Mouse (Mus musculus) liver, embryonic 13.5 days (tissue): ENCODE measurements around the gene Prdm10. TPM values are rescaled to one million over a fixed set of nuclear protein-coding genes. Genes with fewer than 3 reads are reported as not detected.

Source experiments
- ATAC-seq: fragments of 200-750 bp; cut with Nextera tagmentation; 2 replicates; pipeline ENCODE4 v1.8.0; 2017; ENCODE audit warnings: low read depth, mild to moderate bottlenecking, moderate number of reproducible peaks, moderate library complexity
- DNase-seq: peaks from one replicate; pipeline ENCODE4 v3.0.0; 2022
- H3K27ac ChIP-seq: fragments of 300-500 bp; sonication (generic); 2 replicates; pipeline ENCODE4 v1.5.1; 2015; ENCODE audit warnings: moderate library complexity, mild to moderate bottlenecking, inconsistent platforms
- H3K27me3 ChIP-seq: fragments of 300-500 bp; sonication (generic); 2 replicates; pipeline ENCODE4 v1.6.1; 2015; ENCODE audit warnings: mild to moderate bottlenecking, inconsistent platforms
- H3K36me3 ChIP-seq: fragments of 300-500 bp; sonication (generic); 2 replicates; pipeline ENCODE4 v1.6.1; 2015; ENCODE audit warnings: mild to moderate bottlenecking, inconsistent platforms
- H3K4me1 ChIP-seq: fragments of 300-500 bp; sonication (generic); replicated peaks from 2 replicates; pipeline ENCODE4 v1.6.1; 2015; ENCODE audit warnings: inconsistent platforms
- H3K4me2 ChIP-seq: fragments of 300-500 bp; sonication (generic); 2 replicates; pipeline ENCODE4 v1.6.1; 2015; ENCODE audit warnings: inconsistent platforms, mild to moderate bottlenecking, moderate library complexity
- H3K4me3 ChIP-seq: fragments of 300-500 bp; sonication (generic); replicated peaks from 2 replicates; pipeline ENCODE4 v1.5.1; 2015; ENCODE audit warnings: mild to moderate bottlenecking, inconsistent platforms
- H3K9ac ChIP-seq: fragments of 300-500 bp; sonication (generic); 2 replicates; pipeline ENCODE4 v1.6.1; 2015; ENCODE audit warnings: mild to moderate bottlenecking, inconsistent platforms
- H3K9me3 ChIP-seq: fragments of 300-500 bp; sonication (generic); replicated peaks from 2 replicates; pipeline ENCODE4 v1.6.1; 2016; ENCODE audit warnings: inconsistent platforms
- WGBS: fragments of 180-500 bp; shearing (Covaris S2); methylation state at CpG from one replicate; pipeline ENCODE4 v1.1.7; 2015; ENCODE audit not compliant: insufficient replicate concordance; 5-methylcytosine and 5-hydroxymethylcytosine counted together
- polyA plus RNA-seq: library from polyadenylated mRNA; unstranded; fragments of >200 nt; fragmentation: Nextera tagmentation; extraction: Ambion mirVana; gene quantifications from 2 replicates; pipeline ENCODE4 v1.2.1, GENCODE M21; 2015

The Prdm10 gene
- 2.4 and 3.0 TPM in 2 replicates for polyA plus RNA-seq

DNA sequence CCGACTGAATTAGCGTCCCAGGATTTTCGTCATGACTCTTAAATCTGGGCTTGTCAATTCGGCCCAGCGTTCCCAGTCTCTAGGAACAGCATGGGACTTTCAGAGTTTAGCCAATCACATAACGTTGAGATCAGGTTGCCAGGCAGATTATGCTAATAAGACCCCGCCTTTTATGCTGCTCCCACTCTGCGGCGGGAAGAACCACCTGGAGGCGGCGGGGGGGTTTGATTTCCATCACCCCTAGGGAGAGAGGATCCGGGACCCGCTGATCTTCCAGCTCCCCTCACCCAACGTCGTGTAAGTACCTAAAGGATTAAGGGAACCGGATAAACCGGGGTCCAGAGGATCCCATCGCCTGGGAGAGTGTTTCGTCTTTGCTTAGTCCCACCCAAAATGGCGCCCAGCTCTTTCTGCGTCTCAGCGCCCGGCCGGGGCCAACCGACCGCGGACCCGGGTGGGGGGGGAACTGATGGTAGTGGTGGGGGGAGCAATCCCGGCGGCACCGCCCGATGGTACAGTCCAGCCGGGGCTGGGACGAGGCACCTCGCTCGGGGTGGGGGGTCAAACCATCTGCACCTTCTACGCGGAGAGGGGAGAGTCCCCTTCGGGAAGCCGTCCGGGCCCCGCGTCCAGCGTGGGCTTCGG is at the start of gene Prdm10:
Gene Prdm10, plus strand, starts transcription at position 173 of the 645 bp plus-strand sequence.
- peaks cover 67% of the 10 kb centered on the region for H3K4me1 ChIP-seq
- no peaks in the 10 kb centered on the region for H3K9me3 ChIP-seq
- ATAC-seq (peak; percentile 83), DNase-seq (peak; percentile 88)
- peak within 1 kb of the TSS; percentile 88 for H3K4me3 ChIP-seq
- 2% methylated on average over 44 of the region's 45 CpGs for WGBS
- H3K27me3 ChIP-seq: no peaks in the 10 kb centered on the region
- peak within 1 kb of the TSS; percentile 97 for H3K9ac ChIP-seq
- peak within 1 kb of the TSS; percentile 71 for H3K4me2 ChIP-seq
- peak within 1 kb of the TSS; percentile 95 for H3K27ac ChIP-seq
- no peaks in the 10 kb centered on the region for H3K36me3 ChIP-seq

DNA sequence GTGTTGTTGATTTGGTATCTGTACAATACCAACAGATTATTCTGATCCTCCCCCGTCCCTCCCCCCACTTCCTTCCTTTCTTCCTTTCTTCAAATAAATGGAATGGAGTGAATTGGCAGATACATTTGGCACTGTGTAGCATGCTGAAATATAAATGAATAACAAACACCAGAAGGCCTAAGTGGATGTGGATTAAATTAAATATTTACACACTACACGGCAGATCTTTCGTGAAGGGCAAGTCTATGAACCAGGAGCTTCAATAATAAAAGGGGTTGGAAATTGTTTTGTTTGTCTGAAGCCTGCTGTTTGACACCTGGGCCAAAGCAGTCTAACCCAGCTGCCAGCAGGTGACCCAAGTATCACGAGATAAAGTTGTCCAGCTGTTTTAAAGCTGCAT is 45.3 kb upstream of the Prdm10 start:
- H3K27ac ChIP-seq: no peak overlapping the region
- 54% methylated on average over 4 of the region's 4 CpGs for WGBS
- H3K4me3 ChIP-seq: no peak overlapping the region
- no peak for ATAC-seq
- no peak overlapping the region for H3K4me2 ChIP-seq
- H3K9me3 ChIP-seq: no peaks in the 10 kb centered on the region
- peaks cover 13% of the 10 kb centered on the region; the same call in 1 of the 2 replicates for H3K4me1 ChIP-seq
- no peak for DNase-seq
- no peaks in the 10 kb centered on the region for H3K27me3 ChIP-seq
- H3K36me3 ChIP-seq: no peaks in the 10 kb centered on the region
- no peak overlapping the region for H3K9ac ChIP-seq

DNA sequence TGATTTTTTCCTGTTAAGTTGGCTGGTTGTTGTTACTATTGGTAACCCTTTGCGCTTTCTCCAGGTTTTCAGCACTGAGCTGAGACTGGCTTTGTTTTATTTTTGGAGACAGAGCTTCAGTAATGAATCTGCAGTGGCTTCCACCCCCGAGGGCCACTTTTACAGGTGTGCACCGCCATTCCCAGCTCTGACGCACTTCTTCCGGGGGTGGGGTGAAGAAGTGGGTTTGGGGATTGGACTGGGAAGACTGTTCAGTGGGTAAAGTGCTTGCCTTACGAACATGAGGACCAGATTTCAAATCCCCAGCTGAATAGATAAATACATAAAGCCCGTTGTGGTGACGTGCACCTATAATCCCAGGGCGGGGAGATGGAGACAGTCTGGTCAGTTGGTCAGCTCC is 44.8 kb upstream of the Prdm10 start:
- WGBS: 72% methylated on average over 9 of the region's 9 CpGs
- ATAC-seq (no peak), DNase-seq (no peak)
- Histone ChIP-seq H3K27me3 (no peaks in the 10 kb centered on the region), H3K4me1 (peaks cover 13% of the 10 kb centered on the region; the same call in 1 of the 2 replicates), H3K36me3 (no peaks in the 10 kb centered on the region), H3K4me3 (no peak overlapping the region), H3K27ac (no peak overlapping the region), H3K9ac (no peak overlapping the region), H3K9me3 (no peaks in the 10 kb centered on the region), H3K4me2 (no peak overlapping the region)

DNA sequence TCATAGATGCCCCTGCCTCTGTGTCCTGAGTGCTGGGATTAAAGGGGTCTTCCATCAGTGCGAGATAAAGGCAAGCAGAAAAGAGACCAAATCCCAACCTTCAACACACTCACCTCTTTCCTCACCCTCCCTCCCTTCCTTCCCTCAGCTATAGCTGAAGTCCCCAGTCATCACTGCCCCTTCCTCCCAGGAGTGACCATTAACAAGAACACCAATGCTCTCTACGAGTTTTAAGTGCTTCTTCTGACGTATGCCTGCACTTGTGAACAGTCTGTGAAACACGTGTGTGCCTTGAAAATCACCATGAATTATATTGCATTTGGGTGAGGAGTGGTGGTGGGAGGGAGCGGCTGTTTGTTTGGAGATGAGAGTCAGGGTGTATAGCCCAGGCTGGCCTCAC is 44.3 kb upstream of the Prdm10 start:
- WGBS: 64% methylated on average over 5 of the region's 5 CpGs
- Histone ChIP-seq H3K4me1 (peaks cover 14% of the 10 kb centered on the region; the same call in 1 of the 2 replicates), H3K4me3 (no peak overlapping the region), H3K27ac (no peak overlapping the region), H3K9me3 (no peaks in the 10 kb centered on the region), H3K36me3 (no peaks in the 10 kb centered on the region), H3K27me3 (no peaks in the 10 kb centered on the region), H3K9ac (no peak overlapping the region), H3K4me2 (no peak overlapping the region)
- ATAC-seq (no peak), DNase-seq (no peak)

DNA sequence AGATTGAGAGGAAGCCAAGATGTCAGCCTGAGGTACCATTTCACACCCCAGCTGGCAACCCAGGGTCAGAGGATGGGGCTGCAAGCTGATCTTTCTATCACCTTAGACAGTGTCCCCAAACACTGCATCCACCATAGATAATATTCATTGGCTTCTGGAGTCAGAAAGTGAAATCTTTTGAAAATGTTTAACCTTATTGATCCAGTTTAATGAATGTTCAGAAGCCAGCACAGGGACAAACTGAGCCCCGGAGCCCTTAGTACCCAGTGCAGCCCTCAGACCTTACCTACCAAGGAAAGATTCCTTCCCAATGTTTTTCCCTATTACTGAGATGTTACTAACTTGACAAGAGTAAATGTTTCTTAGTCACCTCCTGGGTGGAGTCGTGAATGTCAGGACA is 41.8 kb upstream of the Prdm10 start:
- no peak overlapping the region for H3K9ac ChIP-seq
- WGBS: 64% methylated on average over 2 of the region's 2 CpGs
- no peak for DNase-seq
- no peaks in the 10 kb centered on the region for H3K27me3 ChIP-seq
- H3K4me2 ChIP-seq: no peak overlapping the region
- no peak overlapping the region for H3K27ac ChIP-seq
- no peak overlapping the region for H3K4me3 ChIP-seq
- no peak for ATAC-seq
- H3K36me3 ChIP-seq: no peaks in the 10 kb centered on the region
- peaks cover 16% of the 10 kb centered on the region for H3K4me1 ChIP-seq
- no peaks in the 10 kb centered on the region for H3K9me3 ChIP-seq

DNA sequence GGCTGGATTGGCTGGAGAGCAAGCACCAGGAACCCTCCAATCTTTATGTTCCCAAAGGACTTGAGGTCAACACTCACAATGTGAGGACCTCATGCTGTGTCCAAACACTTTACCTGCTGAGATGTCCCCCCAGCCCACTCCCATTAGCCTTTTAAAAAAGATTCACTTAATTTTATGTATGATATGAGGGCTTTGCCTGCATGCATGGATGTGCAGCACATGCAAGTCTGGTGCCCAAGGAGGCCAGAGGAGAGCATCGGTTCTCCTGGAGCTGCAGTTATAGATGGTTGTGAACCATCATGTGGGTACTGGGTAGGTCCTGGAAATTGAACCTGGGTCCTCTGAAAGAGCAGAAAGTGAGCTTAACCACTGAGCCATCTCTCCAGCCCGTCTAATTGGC is 40.8 kb upstream of the Prdm10 start:
- no peaks in the 10 kb centered on the region for H3K27me3 ChIP-seq
- H3K36me3 ChIP-seq: no peaks in the 10 kb centered on the region
- no peak overlapping the region for H3K9ac ChIP-seq
- H3K4me2 ChIP-seq: no peak overlapping the region
- ATAC-seq: no peak
- peaks cover 21% of the 10 kb centered on the region for H3K4me1 ChIP-seq
- no peak for DNase-seq
- no peak overlapping the region for H3K4me3 ChIP-seq
- H3K27ac ChIP-seq: no peak overlapping the region
- no peaks in the 10 kb centered on the region for H3K9me3 ChIP-seq
- WGBS: 91% methylated on average over 2 of the region's 2 CpGs

DNA sequence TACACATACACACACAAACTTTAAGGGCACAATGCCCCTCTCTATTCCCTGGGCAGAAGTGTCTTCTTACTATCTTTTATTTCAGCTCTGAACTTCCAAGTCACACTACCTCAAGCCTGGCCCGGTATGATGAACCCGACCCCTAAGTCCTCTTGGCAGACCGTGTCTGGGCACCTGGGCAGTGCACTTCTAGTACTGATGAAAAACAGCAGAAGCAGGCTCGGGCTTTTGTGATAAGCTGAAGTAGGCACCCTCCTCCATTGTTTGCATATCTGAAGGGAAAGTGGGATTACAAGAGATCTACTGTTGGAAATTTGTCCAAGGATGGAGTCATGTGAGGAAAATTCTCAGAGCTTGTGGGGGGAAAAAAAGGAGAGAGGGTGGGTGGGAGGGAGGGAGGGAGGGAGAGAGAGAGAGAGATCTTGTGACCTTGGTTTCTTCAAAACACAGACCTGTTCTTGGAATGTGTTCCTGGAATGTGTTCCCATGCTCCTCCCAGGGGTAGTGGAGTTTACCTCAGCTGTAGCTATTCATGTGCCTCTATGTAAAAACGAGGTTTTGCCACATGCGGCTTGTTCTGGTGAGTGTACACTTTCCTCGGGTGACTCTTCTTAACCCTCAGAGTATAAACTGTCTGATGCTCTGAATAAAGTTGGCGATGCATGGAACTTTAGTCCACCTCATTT is 39.7 kb upstream of the Prdm10 start:
- Histone ChIP-seq H3K4me3 (no peak overlapping the region), H3K27ac (no peak overlapping the region), H3K4me1 (peaks cover 21% of the 10 kb centered on the region), H3K9ac (no peak overlapping the region), H3K27me3 (no peaks in the 10 kb centered on the region), H3K9me3 (no peaks in the 10 kb centered on the region), H3K36me3 (no peaks in the 10 kb centered on the region), H3K4me2 (no peak overlapping the region)
- 79% methylated on average over 8 of the region's 8 CpGs for WGBS
- ATAC-seq (no peak), DNase-seq (no peak)

DNA sequence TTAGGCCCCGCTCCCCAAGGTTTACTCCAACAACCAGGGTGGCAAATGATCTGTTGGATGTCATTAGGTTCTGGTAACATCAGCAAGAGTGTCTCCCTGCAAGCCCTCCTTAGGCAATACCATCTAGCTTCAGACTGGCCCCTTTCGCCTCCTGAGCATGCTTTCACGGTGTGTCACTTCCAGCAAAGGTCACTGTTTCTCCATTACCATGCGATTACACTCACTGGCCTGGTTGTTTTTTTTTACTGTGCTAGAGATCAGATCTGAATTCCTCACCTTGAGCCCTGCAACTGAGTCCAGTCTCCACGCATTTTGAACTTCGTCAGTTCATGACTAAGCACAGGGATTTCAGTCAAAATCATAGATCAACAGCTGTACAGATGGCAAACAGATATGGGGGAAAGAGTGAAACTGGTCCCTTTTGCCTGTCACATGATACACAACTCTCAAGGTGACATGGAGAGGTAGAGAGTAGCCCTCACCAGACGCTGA is 39.1 kb upstream of the Prdm10 start:
- DNase-seq (no peak), ATAC-seq (no peak)
- Histone ChIP-seq H3K4me2 (no peak overlapping the region), H3K27ac (no peak overlapping the region), H3K9ac (no peak overlapping the region), H3K27me3 (no peaks in the 10 kb centered on the region), H3K4me1 (peaks cover 21% of the 10 kb centered on the region), H3K4me3 (no peak overlapping the region), H3K9me3 (no peaks in the 10 kb centered on the region), H3K36me3 (no peaks in the 10 kb centered on the region)
- 79% methylated on average over 7 of the region's 7 CpGs for WGBS

DNA sequence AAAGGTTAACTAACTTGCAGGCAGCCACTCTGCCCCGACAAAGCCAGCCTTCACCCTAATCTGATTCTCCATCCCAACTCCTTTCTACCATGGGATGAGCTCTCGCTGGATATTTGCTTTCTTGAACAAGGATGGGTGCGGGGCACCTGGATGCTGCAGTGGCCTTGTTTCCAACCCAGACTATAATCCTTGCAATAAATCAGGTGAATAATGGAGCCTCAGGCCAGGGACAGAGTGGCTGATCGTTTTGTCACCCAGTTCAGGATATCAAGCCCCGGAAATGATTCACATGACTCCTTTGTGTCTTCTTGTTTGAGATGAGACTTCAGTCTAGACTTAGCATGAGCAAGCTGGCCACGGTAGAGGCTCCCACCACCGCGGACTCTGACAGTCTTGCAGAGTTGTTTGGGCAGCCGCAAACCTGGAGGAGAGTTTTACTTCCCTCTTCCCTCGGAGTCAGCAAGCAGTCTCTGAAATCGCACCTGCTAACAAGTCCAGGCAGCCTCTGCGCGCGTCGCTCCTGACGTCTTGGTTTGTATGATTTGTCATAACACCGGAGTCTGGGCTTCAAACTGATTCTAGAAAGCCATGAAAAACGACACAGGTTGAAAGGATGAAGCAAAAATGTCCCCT is 36.9 kb upstream of the Prdm10 start:
- DNase-seq: no peak
- ATAC-seq: no peak
- no peak overlapping the region for H3K4me3 ChIP-seq
- no peak overlapping the region for H3K9ac ChIP-seq
- no peak overlapping the region for H3K4me2 ChIP-seq
- no peaks in the 10 kb centered on the region for H3K9me3 ChIP-seq
- no peaks in the 10 kb centered on the region for H3K36me3 ChIP-seq
- H3K4me1 ChIP-seq: peaks cover 29% of the 10 kb centered on the region
- no peaks in the 10 kb centered on the region for H3K27me3 ChIP-seq
- 58% methylated on average over 18 of the region's 18 CpGs for WGBS
- H3K27ac ChIP-seq: no peak overlapping the region

DNA sequence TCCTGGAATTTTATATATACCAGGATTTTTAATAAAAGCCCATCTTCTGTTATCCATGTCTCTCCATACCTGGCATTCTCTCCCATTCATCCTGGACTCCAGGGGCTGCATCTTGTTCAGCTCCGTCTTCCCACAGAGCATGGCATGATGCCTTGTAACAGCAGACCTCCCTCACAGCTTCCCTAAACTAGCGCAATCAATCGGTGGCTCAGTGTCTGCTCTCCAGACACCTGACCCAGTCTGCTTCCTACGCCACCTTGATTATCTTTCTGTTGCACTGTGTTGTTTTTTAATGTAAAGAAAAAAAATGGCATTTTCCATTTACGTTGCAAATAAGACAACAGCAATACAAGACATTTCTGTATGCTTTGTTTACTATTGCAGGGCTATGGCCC is 36.4 kb upstream of the Prdm10 start:
- Histone ChIP-seq H3K36me3 (no peaks in the 10 kb centered on the region), H3K27me3 (no peaks in the 10 kb centered on the region), H3K9ac (no peak overlapping the region), H3K27ac (no peak overlapping the region), H3K4me1 (peaks cover 31% of the 10 kb centered on the region), H3K4me3 (no peak overlapping the region), H3K4me2 (no peak overlapping the region), H3K9me3 (no peaks in the 10 kb centered on the region)
- ATAC-seq: no peak
- no peak for DNase-seq
- 66% methylated on average over 5 of the region's 5 CpGs for WGBS

DNA sequence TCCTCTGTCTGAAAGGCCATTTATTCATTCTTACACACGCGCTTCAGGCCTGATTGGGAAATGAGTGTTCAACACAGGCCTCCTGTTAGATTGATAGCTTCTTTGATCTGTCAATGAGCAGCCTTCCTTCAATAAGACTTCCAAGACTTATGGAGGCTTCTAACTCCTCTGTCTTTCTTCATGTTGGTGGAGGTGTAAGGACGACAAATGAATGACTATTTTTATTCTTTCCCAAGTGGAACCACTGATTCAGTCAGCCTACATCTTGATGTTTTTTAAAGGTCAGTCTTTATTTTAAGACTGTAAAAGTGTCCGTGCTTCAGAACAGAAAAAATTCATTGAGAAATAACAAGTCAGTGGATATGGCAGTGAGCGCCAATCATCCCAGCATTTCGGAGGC is 35.3 kb upstream of the Prdm10 start:
- Histone ChIP-seq H3K4me1 (peaks cover 36% of the 10 kb centered on the region), H3K36me3 (no peaks in the 10 kb centered on the region), H3K4me2 (no peak overlapping the region), H3K27ac (no peak overlapping the region), H3K9ac (no peak overlapping the region), H3K4me3 (no peak overlapping the region), H3K27me3 (no peaks in the 10 kb centered on the region), H3K9me3 (no peaks in the 10 kb centered on the region)
- DNase-seq: no peak
- 87% methylated on average over 6 of the region's 6 CpGs for WGBS
- ATAC-seq: no peak
